Mouse (Mus musculus): Measurements from ENCODE around the gene Tnfrsf22.

DNA sequence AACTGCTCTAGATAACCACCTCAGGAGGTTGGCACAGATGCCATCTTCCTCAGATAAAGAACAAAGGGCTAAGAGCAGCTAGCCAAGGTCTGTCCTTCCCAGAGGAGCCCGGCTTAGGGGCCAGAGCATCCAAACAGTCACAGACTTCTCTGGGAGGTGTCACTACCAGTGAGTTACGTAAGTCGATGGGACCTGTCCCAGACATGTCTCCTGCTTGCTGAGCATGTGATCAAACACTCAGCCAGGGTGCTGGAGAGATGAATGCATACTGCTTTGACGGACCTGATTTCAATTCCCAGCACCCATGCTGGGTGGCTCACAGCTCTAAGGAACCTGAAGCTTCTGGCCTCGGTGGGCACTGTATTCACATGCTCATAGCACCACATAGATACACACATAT is 61.9 kb downstream of the Tnfrsf22 start:
- TF ChIP-seq GATA1 (IDR thresholded peaks at IDR 0.05; ENCODE audit: borderline replicate concordance, low read length): no peak
- no peak for TF ChIP-seq CTCF (IDR thresholded peaks at IDR 0.05; ENCODE audit: low read depth, low read length)
- TF ChIP-seq TAL1 (conservative IDR thresholded peaks at IDR 0.05; ENCODE audit: low read depth, low read length): no peak
